10 mouse cellular contexts compared by ENCODE assay signal in genomic region chr12:71863846-71864543, GRCm38 (mm10). TPM values are rescaled to one million over a fixed set of nuclear protein-coding genes. Genes with fewer than 3 reads are reported as not detected.
DNase-seq lines count a peak whose midpoint lies in the region; ATAC-seq and TF ChIP-seq lines count a peak whose summit lies in the region.
"Had no signal": no experiment of that assay in that cellular context is flagged by ENCODE, and none has a peak within 500 bp of the region (broad histone marks: within the 10 kb centered on the region; RNA-seq: fewer than 3 reads in every experiment).

No protein-coding gene starts in this region.

- H3K9ac ChIP-seq in liver, adult 2 months (ENCODE audit: low read depth, low read length), result no peak overlapping the region
- H3K9ac ChIP-seq in hindbrain, embryonic 13.5 days, result no peak overlapping the region
- no peak overlapping the region for H3K9ac ChIP-seq in midbrain, embryonic 13.5 days (replicated peaks)
- H3K9ac ChIP-seq: hindbrain, embryonic 15.5 days had no signal

- H3K79me2 ChIP-seq in liver, adult 2 months (ENCODE audit: control insufficient read depth, insufficient read depth, low read length), result peaks cover 47% of the 10 kb centered on the region

- H3K36me3 ChIP-seq in liver, adult 2 months (ENCODE audit: control insufficient read depth, insufficient read depth, low read length), result no peaks in the 10 kb centered on the region
- H3K36me3 ChIP-seq in hindbrain, embryonic 13.5 days, result peaks cover 6% of the 10 kb centered on the region; the same call in 1 of the 2 replicates
- peaks cover 3% of the 10 kb centered on the region; the same call in 1 of the 2 replicates for H3K36me3 ChIP-seq in midbrain, embryonic 13.5 days
- H3K36me3 ChIP-seq: hindbrain, embryonic 15.5 days had no signal

- TF ChIP-seq POLR2A in liver, adult 2 months (IDR thresholded peaks at IDR 0.05; ENCODE audit: extremely low read depth, insufficient read depth, low read length), result no peak

- H3K9me3 ChIP-seq in hindbrain, embryonic 13.5 days, result no peaks in the 10 kb centered on the region
- no peaks in the 10 kb centered on the region for H3K9me3 ChIP-seq in midbrain, embryonic 13.5 days
- H3K9me3 ChIP-seq: G1E; hindbrain, embryonic 15.5 days had no signal

- H3K4me2 ChIP-seq in hindbrain, embryonic 13.5 days, result no peak overlapping the region
- no peak overlapping the region for H3K4me2 ChIP-seq in midbrain, embryonic 13.5 days (replicated peaks)
- H3K4me2 ChIP-seq: hindbrain, embryonic 15.5 days had no signal

- DNase-seq in liver, adult 2 months (ENCODE audit: extremely low read depth, low read depth, low spot score), result peak; percentile 98
- DNase-seq in liver, result no peak
- peak; percentile 76 for DNase-seq in gastrocnemius, adult 18-20 months (ENCODE audit: low spot score)
- DNase-seq in lung, postnatal 14 days, result peak; percentile 46
- no peak for DNase-seq in left cerebral cortex, adult 11 months (ENCODE audit: low spot score)

- peaks cover 30% of the 10 kb centered on the region for H3K4me1 ChIP-seq in liver, adult 2 months (ENCODE audit: control insufficient read depth, insufficient read depth, low read length)
- H3K4me1 ChIP-seq in hindbrain, embryonic 13.5 days (replicated peaks), result peaks cover 33% of the 10 kb centered on the region
- peaks cover 24% of the 10 kb centered on the region for H3K4me1 ChIP-seq in midbrain, embryonic 13.5 days (replicated peaks)

- ATAC-seq in inflammation-experienced regulatory T-cells, adult 6 months, result peak; percentile 49
- ATAC-seq in hindbrain, embryonic 13.5 days (ENCODE audit: low FRiP score), result no peak
- ATAC-seq in midbrain, embryonic 13.5 days, result no peak

- WGBS in liver, adult 2 months, result 5% methylated on average over 10 of the region's 10 CpGs
- WGBS in hindbrain, embryonic 13.5 days, result 73% methylated on average over 10 of the region's 10 CpGs
- 77% methylated on average over 10 of the region's 10 CpGs for WGBS in midbrain, embryonic 13.5 days

- TF ChIP-seq CTCF in liver, adult 2 months (IDR thresholded peaks at IDR 0.05; ENCODE audit: low read depth, low read length), result no peak

- peak overlapping the region; percentile 80 for H3K27ac ChIP-seq in liver, adult 2 months (replicated peaks; ENCODE audit: insufficient read depth, low read depth, low read length)
- no peak overlapping the region for H3K27ac ChIP-seq in hindbrain, embryonic 13.5 days
- no peak overlapping the region for H3K27ac ChIP-seq in midbrain, embryonic 13.5 days
- H3K27ac ChIP-seq: hindbrain, embryonic 15.5 days had no signal

- no peak overlapping the region for H3K4me3 ChIP-seq in liver, adult 2 months (ENCODE audit: insufficient read depth, low read depth, low read length)
- H3K4me3 ChIP-seq in hindbrain, embryonic 13.5 days, result no peak overlapping the region
- H3K4me3 ChIP-seq in midbrain, embryonic 13.5 days (replicated peaks), result no peak overlapping the region
- H3K4me3 ChIP-seq: hindbrain, embryonic 15.5 days had no signal

- no peaks in the 10 kb centered on the region for H3K27me3 ChIP-seq in liver, adult 2 months (ENCODE audit: control insufficient read depth, insufficient read depth, low read length)
- no peaks in the 10 kb centered on the region for H3K27me3 ChIP-seq in hindbrain, embryonic 13.5 days
- no peaks in the 10 kb centered on the region for H3K27me3 ChIP-seq in midbrain, embryonic 13.5 days
- H3K27me3 ChIP-seq: hindbrain, embryonic 15.5 days had no signal

RNA-seq across cellular contexts. Expression of gene Daam1, which starts 33.1 kb away (rescaled TPM):
- total RNA-seq in liver, adult 2 months (2014; rRNA removed), result 32.3 and 33.4 TPM in 2 replicates
- 5.5 and 7.7 TPM in 2 replicates for polyA plus RNA-seq in liver, adult 2 months (2012; rRNA removed)
- total RNA-seq in gastrocnemius, adult 18-20 months (2021), result 10 to 100 TPM in 1 of 2 experiments, 1 to 10 TPM in 1; 9.5 to 11.7 TPM
- 1 to 10 TPM; 1.4 to 3.0 (median 1.6) TPM for polyA plus RNA-seq in inflammation-experienced regulatory T-cells, adult 6 months (2017; shearing (Covaris generic))
- 25.0 and 27.4 TPM in 2 replicates for polyA plus RNA-seq in hindbrain, embryonic 13.5 days (2015; fragmentation: Nextera tagmentation; extraction: Ambion mirVana)
- polyA plus RNA-seq in midbrain, embryonic 13.5 days (2015; fragmentation: Nextera tagmentation; extraction: Ambion mirVana), result 24.2 and 24.4 TPM in 2 replicates

Comparison
In these comparisons a context has a peak if more than half of its experiments do, and no peak if none do; other contexts are left out.
1. DNase-seq: peak in liver, adult 2 months (single experiment), gastrocnemius, adult 18-20 months (single experiment) and lung, postnatal 14 days (single experiment); none in liver (single experiment) and left cerebral cortex, adult 11 months (single experiment).